Mouse (Mus musculus) MEL (cell line): ENCODE measurements around the gene Sh2d6. TPM values are rescaled to one million over a fixed set of nuclear protein-coding genes. Genes with fewer than 3 reads are reported as not detected.
A peak's percentile ranks its signal among the peaks of the same experiment; 100 is the strongest.

Source experiments
- DNase-seq: peaks from one replicate; pipeline ENCODE4 v3.0.0; 2011; ENCODE audit warnings: low read depth, low spot score
- H3K27ac ChIP-seq: 2 replicates; pipeline ENCODE4 v1.5.1; 2012; ENCODE audit warnings: low read depth, mild to moderate bottlenecking, control low read depth, low read length, moderate library complexity; ENCODE audit not compliant: control insufficient read depth
- H3K27me3 ChIP-seq, 2 experiments: fragments of 150-350 bp in 1 of 2; sonication (generic) in 1 of 2; 2 replicates each; pipeline ENCODE4 v1.6.1; 2012; ENCODE audit warnings: low read length in 2 of 2, mild to moderate bottlenecking in 2 of 2, improper control_type of control experiment in 1 of 2, moderate library complexity in 1 of 2; ENCODE audit not compliant: insufficient read depth in 2 of 2, control insufficient read depth in 1 of 2
- H3K36me3 ChIP-seq, 2 experiments: 2 replicates each; pipeline ENCODE4 v1.6.1; 2012 to 2014; ENCODE audit warnings: low read length in 2 of 2, improper control_type of control experiment in 1 of 2, inconsistent platforms in 1 of 2, mild to moderate bottlenecking in 1 of 2; ENCODE audit not compliant: insufficient read depth in 2 of 2, control insufficient read depth in 1 of 2
- H3K4me1 ChIP-seq, 2 experiments: fragments of 150-350 bp in 1 of 2; sonication (generic) in 1 of 2; 2 replicates each; pipeline ENCODE4 v1.6.1; 2012; ENCODE audit warnings: low read length in 2 of 2, improper control_type of control experiment in 1 of 2, mild to moderate bottlenecking in 1 of 2; ENCODE audit not compliant: insufficient read depth in 2 of 2, control insufficient read depth in 1 of 2
- H3K4me3 ChIP-seq, 2 experiments: fragments of 150-350 bp in 1 of 2; sonication (generic) in 1 of 2; 2 replicates each; pipeline ENCODE4 v1.5.1; 2012; ENCODE audit warnings: low read depth in 2 of 2, low read length in 2 of 2, mild to moderate bottlenecking in 2 of 2, moderate library complexity in 2 of 2, control low read depth in 1 of 2, improper control_type of control experiment in 1 of 2; ENCODE audit not compliant: control insufficient read depth in 1 of 2, insufficient read depth in 1 of 2
- H3K79me2 ChIP-seq: 2 replicates; pipeline ENCODE4 v1.6.1; 2012; ENCODE audit warnings: mild to moderate bottlenecking, low read length, moderate library complexity; ENCODE audit not compliant: control insufficient read depth, poor library complexity, insufficient read depth
- H3K9ac ChIP-seq: 2 replicates; pipeline ENCODE4 v1.6.1; 2012; ENCODE audit warnings: low read depth, mild to moderate bottlenecking, control low read depth, low read length, moderate library complexity; ENCODE audit not compliant: control insufficient read depth, poor library complexity, severe bottlenecking
- H3K9me3 ChIP-seq: fragments of 150-350 bp; sonication (generic); replicated peaks from 2 replicates; pipeline ENCODE4 v1.6.1; 2012; ENCODE audit warnings: mild to moderate bottlenecking, low read length, improper control_type of control experiment, moderate library complexity; ENCODE audit not compliant: insufficient read depth
- BHLHE40 ChIP-seq: IDR thresholded peaks from 2 replicates; pipeline ENCODE4 v1.6.1; 2012; ENCODE audit warnings: low read depth, mild to moderate bottlenecking, inconsistent platforms, low read length, improper control_type of control experiment, borderline replicate concordance
- CHD1 ChIP-seq: IDR thresholded peaks from 2 replicates; pipeline ENCODE4 v1.6.1; 2012; ENCODE audit warnings: low read depth, mild to moderate bottlenecking, inconsistent platforms, low read length, improper control_type of control experiment
- ELF1 ChIP-seq: IDR thresholded peaks from 2 replicates; pipeline ENCODE4 v1.6.1; 2014; ENCODE audit warnings: low read depth, mild to moderate bottlenecking, inconsistent platforms, low read length, improper control_type of control experiment, moderate library complexity
- EP300 ChIP-seq, 2 experiments: IDR thresholded peaks; 2 replicates each; pipeline ENCODE4 v1.6.1; 2011; ENCODE audit warnings: improper control_type of control experiment in 2 of 2, low read length in 2 of 2, low read depth in 1 of 2, mild to moderate bottlenecking in 1 of 2
- ETS1 ChIP-seq: IDR thresholded peaks from 2 replicates; pipeline ENCODE4 v1.6.1; 2012; ENCODE audit warnings: low read depth, mild to moderate bottlenecking, inconsistent platforms, low read length, improper control_type of control experiment, moderate library complexity
- HCFC1 ChIP-seq: IDR thresholded peaks from 2 replicates; pipeline ENCODE4 v1.6.1; 2012; ENCODE audit warnings: low read depth, mild to moderate bottlenecking, inconsistent platforms, low read length, improper control_type of control experiment, moderate library complexity
- KAT2A ChIP-seq: conservative IDR thresholded peaks from 2 replicates; pipeline ENCODE4 v1.6.1; 2012; ENCODE audit warnings: low read depth, low read length, improper control_type of control experiment, inconsistent platforms
- MAX ChIP-seq: IDR thresholded peaks from 2 replicates; pipeline ENCODE4 v1.6.1; 2011; ENCODE audit warnings: low read length, improper control_type of control experiment
- MAZ ChIP-seq: IDR thresholded peaks from 2 replicates; pipeline ENCODE4 v1.6.1; 2012; ENCODE audit warnings: low read depth, mild to moderate bottlenecking, inconsistent platforms, low read length, improper control_type of control experiment
- MXI1 ChIP-seq: IDR thresholded peaks from 2 replicates; pipeline ENCODE4 v1.6.1; 2011; ENCODE audit warnings: mild to moderate bottlenecking, low read depth, low read length, improper control_type of control experiment
- MYB ChIP-seq: IDR thresholded peaks from 2 replicates; pipeline ENCODE4 v1.6.1; 2011; ENCODE audit warnings: mild to moderate bottlenecking, low read depth, low read length, improper control_type of control experiment
- MYC ChIP-seq: IDR thresholded peaks from 2 replicates; pipeline ENCODE4 v1.6.1; 2011; ENCODE audit warnings: low read depth, mild to moderate bottlenecking, low read length, improper control_type of control experiment, moderate library complexity
- NELFE ChIP-seq: IDR thresholded peaks from 2 replicates; pipeline ENCODE4 v1.6.1; 2011; ENCODE audit warnings: low read depth, low read length, improper control_type of control experiment
- NRF1 ChIP-seq: IDR thresholded peaks from 2 replicates; pipeline ENCODE4 v1.6.1; 2014; ENCODE audit warnings: low read depth, mild to moderate bottlenecking, inconsistent platforms, low read length, improper control_type of control experiment, moderate library complexity; ENCODE audit not compliant: poor library complexity, insufficient read depth, severe bottlenecking
- POLR2A ChIP-seq, 2 experiments: IDR thresholded peaks; 2 replicates each; pipeline ENCODE4 v1.6.1; 2011 to 2012; ENCODE audit warnings: low read length in 2 of 2, mild to moderate bottlenecking in 2 of 2, control low read depth in 1 of 2, improper control_type of control experiment in 1 of 2, low read depth in 1 of 2, moderate library complexity in 1 of 2; ENCODE audit not compliant: control insufficient read depth in 1 of 2, insufficient read depth in 1 of 2, poor library complexity in 1 of 2
- RAD21 ChIP-seq: IDR thresholded peaks from 2 replicates; pipeline ENCODE4 v1.6.1; 2011; ENCODE audit warnings: mild to moderate bottlenecking, low read depth, low read length, improper control_type of control experiment
- RCOR1 ChIP-seq: IDR thresholded peaks from 2 replicates; pipeline ENCODE4 v1.6.1; 2012; ENCODE audit warnings: low read depth, mild to moderate bottlenecking, inconsistent platforms, low read length, improper control_type of control experiment
- SIN3A ChIP-seq: IDR thresholded peaks from 2 replicates; pipeline ENCODE4 v1.6.1; 2012; ENCODE audit warnings: low read length, improper control_type of control experiment, inconsistent platforms
- TAL1 ChIP-seq: IDR thresholded peaks from 2 replicates; pipeline ENCODE4 v1.6.1; 2012; ENCODE audit warnings: mild to moderate bottlenecking, inconsistent platforms, low read length, moderate library complexity, mixed read lengths
- TCF12 ChIP-seq: IDR thresholded peaks from 2 replicates; pipeline ENCODE4 v1.6.1; 2014; ENCODE audit warnings: low read depth, mild to moderate bottlenecking, inconsistent platforms, low read length, improper control_type of control experiment, moderate library complexity
- ZMIZ1 ChIP-seq: IDR thresholded peaks from 2 replicates; pipeline ENCODE4 v1.6.1; 2012; ENCODE audit warnings: low read depth, mild to moderate bottlenecking, inconsistent platforms, low read length, improper control_type of control experiment, moderate library complexity
- polyA plus RNA-seq, 2 experiments: library from polyadenylated mRNA; stranded (reverse) in 1 of 2; unstranded in 1 of 2; fragments of >175 nt in 1 of 2; fragments of >200 nt in 1 of 2; gene quantifications; 2 replicates each; pipeline versions ENCODE4 v1.2.1 to v1.2.4; 2012; ENCODE audit warnings: low replicate concordance in 2 of 2, low read depth in 1 of 2; ENCODE audit not compliant: insufficient read length in 2 of 2, insufficient read depth in 1 of 2, missing spikeins in 1 of 2
- total RNA-seq: library from RNA; depleted of rRNA; stranded (reverse); fragments of 300-350 nt; gene quantifications from 2 replicates; pipeline ENCODE4 v1.2.3, GENCODE M21; 2012

Sh2d6 gene
- total and polyA plus RNA-seq, 3 experiments: 0.17 TPM; not detected in 2

GRCm38 (mm10) chr6:72544283-72544987, 22.9 kb upstream of the Sh2d6 start, which contains the start of gene Capg:
TSS of gene Capg (plus strand) at chr6:72544391.
- peak; percentile 91 for DNase-seq
- Histone ChIP-seq H3K4me1 (peaks cover 13 to 36% of the 10 kb centered on the region in 2 experiments), H3K9me3 (no peaks in the 10 kb centered on the region), H3K36me3 (peaks cover 0 to 21% of the 10 kb centered on the region in 2 experiments; a peak in 2 of 4 replicates), H3K4me3 (peak within 1 kb of the TSS; percentile 39 to 63), H3K9ac (peak within 1 kb of the TSS; percentile 78), H3K79me2 (peaks cover 3% of the 10 kb centered on the region), H3K27ac (peak within 1 kb of the TSS; percentile 95), H3K27me3 (no peaks in the 10 kb centered on the region)
- TF ChIP-seq EP300 (IDR thresholded peaks at IDR 0.05; ENCODE audit: low read depth in 1 of 2, low read length in 2 of 2) (peak; percentile 56 to 62), MAZ (peak; percentile 70), TCF12 (0 out of 2 replicates have a peak, but pooled peaks have one; percentile 27), SIN3A (peak; percentile 57; the same call in 1 of the 2 replicates), HCFC1 (peak; percentile 55; the same call in 1 of the 2 replicates), NELFE (peak; percentile 65), KAT2A (no peak), RCOR1 (peak; percentile 38), BHLHE40 (no peak), POLR2A (IDR thresholded peaks at IDR 0.05; ENCODE audit: control insufficient read depth in 1 of 2, insufficient read depth in 1 of 2, low read depth in 1 of 2, low read length in 2 of 2, poor library complexity in 1 of 2) (peak in 1 of 2 experiments; percentile 62; a peak in 2 of 4 replicates), ETS1 (peak; percentile 55), MYB (peak; percentile 40; the same call in 1 of the 2 replicates), TAL1 (no peak), ZMIZ1 (0 out of 2 replicates have a peak, but pooled peaks have one; percentile 32), ELF1 (no peak), MYC (peak; percentile 54; the same call in 1 of the 2 replicates), MAX (peak; percentile 52; the same call in 1 of the 2 replicates), MXI1 (peak; percentile 53)

GRCm38 (mm10) chr6:72543265-72543850, 21.9 kb upstream of the Sh2d6 start:
- TF ChIP-seq TAL1 (no peak), NRF1 (no peak), CHD1 (no peak), RAD21 (no peak), ETS1 (no peak), TCF12 (no peak)
- Histone ChIP-seq H3K9me3 (no peaks in the 10 kb centered on the region), H3K27me3 (no peaks in the 10 kb centered on the region), H3K4me3 (no peak overlapping the region), H3K9ac (no peak overlapping the region; the same call in 1 of the 2 replicates), H3K79me2 (peaks cover 2% of the 10 kb centered on the region), H3K4me1 (peaks cover 10 to 31% of the 10 kb centered on the region in 2 experiments), H3K36me3 (peaks cover 0 to 24% of the 10 kb centered on the region in 2 experiments; a peak in 2 of 4 replicates), H3K27ac (peak overlapping the region; percentile 95; the same call in 1 of the 2 replicates)
- DNase-seq: no peak
